Mouse (Mus musculus): ENCODE measurements at regions not wholly inside any gene's neighbourhood (a gene's known extent, or its start where the extent isn't known, plus 50 kb on each side); places are given as distances from the start of the nearest gene placed in this dataset.

DNA sequence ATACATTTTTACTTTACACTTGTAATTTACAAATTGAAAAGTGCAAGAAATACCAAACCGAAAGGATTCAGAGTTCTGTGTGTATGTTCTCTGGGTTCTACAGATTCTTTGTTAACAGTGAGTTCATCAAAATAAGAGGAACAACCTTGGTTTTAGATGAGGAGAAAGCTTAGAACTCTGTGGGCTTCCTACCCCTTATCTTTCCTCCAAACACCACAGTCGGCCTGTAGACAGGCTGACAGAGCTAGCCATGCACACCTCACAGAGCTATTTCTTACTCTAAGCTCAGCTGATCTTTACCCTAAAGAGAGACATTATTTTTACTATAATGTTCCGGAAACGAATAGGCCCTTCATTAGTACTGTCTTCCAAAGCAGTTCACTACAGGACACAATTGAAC lies 67.7 kb upstream of the Zdhhc17 start:
- DNase-seq (ENCODE audit: low read depth, low spot score) = no peak

- no peak for DNase-seq (ENCODE audit: low read depth, low spot score)
Measured at GRCm38 (mm10) chr10:111073851-111074430, 64.0 kb upstream of the Zdhhc17 start.

DNA sequence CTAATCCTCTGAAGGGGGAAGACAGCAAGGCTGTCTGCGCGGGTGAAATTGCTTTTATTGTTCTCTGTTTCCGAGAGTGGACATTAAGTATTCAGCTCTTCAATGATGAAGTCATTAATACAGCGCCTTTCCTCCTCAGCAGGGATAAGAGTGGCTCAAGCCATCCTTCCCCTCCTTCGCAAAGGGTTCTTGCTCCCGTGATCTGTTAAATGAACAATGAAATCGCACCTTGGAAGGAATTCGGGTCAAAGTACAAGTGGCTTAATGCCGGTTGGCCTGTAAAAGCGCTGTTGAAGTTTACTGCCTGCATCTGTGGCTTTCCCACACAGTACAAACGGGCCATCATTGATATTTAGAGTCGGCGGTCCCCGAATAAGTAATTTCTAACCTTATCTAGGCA lies 63.3 kb upstream of the Zdhhc17 start:
- DNase-seq (ENCODE audit: low read depth, low spot score) = no peak

DNA sequence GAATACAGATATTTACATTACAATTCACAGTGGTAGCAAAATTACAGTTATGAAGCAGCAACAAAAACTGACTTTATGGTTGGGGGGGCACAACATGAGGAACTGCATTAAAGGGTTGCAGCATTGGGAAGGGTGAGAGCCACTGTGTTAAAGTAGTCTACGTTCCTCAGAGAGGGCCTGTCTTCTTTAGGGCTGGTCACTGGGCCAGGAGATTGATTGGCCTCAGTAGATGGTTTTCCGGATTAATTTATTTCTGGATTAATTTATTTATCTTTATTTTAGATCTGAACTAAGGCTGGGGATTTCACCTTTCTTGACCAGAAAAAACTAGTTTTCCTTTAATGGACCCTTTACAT lies 62.6 kb upstream of the Zdhhc17 start:
- no peak for DNase-seq (ENCODE audit: low read depth, low spot score)

DNA sequence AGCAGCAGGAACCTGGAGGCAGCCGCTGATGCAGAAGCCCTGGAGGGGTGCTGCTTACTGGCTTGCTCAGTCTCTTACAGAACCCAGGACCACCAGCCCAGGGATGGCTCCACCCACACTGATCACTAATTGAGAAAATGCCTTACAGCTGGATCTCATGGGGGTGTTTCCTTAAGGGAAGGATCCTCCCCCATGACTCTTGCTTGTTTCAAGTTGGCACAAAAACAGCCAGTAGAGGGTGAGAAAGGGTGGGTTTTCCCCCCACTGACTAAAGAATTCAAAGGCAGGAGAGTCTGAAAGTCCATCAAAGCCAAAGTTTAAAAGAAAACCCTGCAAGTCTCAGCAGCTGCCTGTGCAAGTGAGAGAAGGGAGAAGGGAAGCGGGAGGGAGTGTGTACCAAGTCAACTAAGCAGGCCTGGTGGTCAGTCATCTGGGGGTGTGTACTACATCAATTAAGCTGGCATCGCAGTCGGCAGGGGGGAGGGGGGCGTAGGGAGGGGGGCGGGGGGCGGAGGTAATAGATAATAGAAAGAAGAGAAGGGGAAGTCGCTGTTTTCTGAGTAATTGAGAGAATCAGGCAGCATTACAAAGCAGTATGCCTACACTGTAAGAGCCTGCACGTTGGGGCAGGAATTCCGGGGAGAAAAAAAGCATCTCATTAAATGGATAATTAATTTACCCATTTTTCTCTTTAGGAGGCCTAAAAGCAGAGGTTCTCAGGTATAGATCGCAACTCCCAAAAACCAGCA lies 62.0 kb upstream of the Zdhhc17 start:
- DNase-seq (ENCODE audit: low read depth, low spot score) = no peak

DNA sequence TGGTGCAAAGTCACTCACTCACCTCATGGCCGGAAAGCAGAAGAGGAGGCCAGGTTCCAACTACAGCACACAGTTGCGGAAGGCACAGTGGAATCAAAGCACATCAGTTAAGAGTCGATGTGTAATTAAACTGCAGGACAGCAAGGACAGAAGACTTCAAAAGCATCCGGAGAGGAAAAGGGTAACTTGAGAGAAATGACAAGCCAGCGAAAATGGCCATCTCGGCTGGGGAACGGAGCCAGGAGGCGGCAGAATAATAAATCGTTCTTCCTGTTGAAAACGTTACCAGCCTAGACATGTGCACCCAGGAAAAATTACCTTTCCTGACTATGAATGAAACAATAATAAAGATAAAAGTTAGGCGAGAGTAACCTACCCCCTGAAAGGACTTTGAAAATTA lies 56.2 kb upstream of the Zdhhc17 start:
- DNase-seq (ENCODE audit: low read depth, low spot score) = no peak

- DNase-seq (ENCODE audit: low read depth, low spot score) = no peak
Measured at GRCm38 (mm10) chr10:111060626-111061025, 50.7 kb upstream of the Zdhhc17 start.

Data from retina, adult 2 months (tissue).